Mouse (Mus musculus) limb, embryonic 15.5 days (tissue): ENCODE data around the gene Tspan17. TPM values are rescaled to one million over a fixed set of nuclear protein-coding genes. Genes with fewer than 3 reads are reported as not detected.
A peak's percentile ranks its signal among the peaks of the same experiment; 100 is the strongest.

Experiments
- ATAC-seq: fragments of 200-750 bp; cut with Nextera tagmentation; 2 replicates; pipeline ENCODE4 v1.8.0; 2017; ENCODE audit warnings: low read depth, moderate TSS enrichment; ENCODE audit not compliant: insufficient number of reproducible peaks, low FRiP score, low TSS enrichment
- H3K27ac ChIP-seq: fragments of 300-500 bp; sonication (generic); 2 replicates; pipeline ENCODE4 v1.5.1; 2015; ENCODE audit warnings: moderate library complexity, mild to moderate bottlenecking, inconsistent platforms
- H3K27me3 ChIP-seq: fragments of 300-500 bp; sonication (generic); 2 replicates; pipeline ENCODE4 v1.6.1; 2015; ENCODE audit warnings: inconsistent platforms
- H3K36me3 ChIP-seq: fragments of 300-500 bp; sonication (generic); 2 replicates; pipeline ENCODE4 v1.6.1; 2015; ENCODE audit warnings: inconsistent platforms
- H3K4me1 ChIP-seq: fragments of 300-500 bp; sonication (generic); 2 replicates; pipeline ENCODE4 v1.6.1; 2015; ENCODE audit warnings: inconsistent platforms
- H3K4me2 ChIP-seq: fragments of 300-500 bp; sonication (generic); 2 replicates; pipeline ENCODE4 v1.6.1; 2015; ENCODE audit warnings: mild to moderate bottlenecking, inconsistent platforms
- H3K4me3 ChIP-seq: fragments of 300-500 bp; sonication (generic); 2 replicates; pipeline ENCODE4 v1.5.1; 2015; ENCODE audit warnings: mild to moderate bottlenecking, inconsistent platforms
- H3K9ac ChIP-seq: fragments of 300-500 bp; sonication (generic); 2 replicates; pipeline ENCODE4 v1.6.1; 2015; ENCODE audit warnings: inconsistent platforms
- H3K9me3 ChIP-seq: fragments of 300-500 bp; sonication (generic); 2 replicates; pipeline ENCODE4 v1.6.1; 2016; ENCODE audit warnings: inconsistent platforms
- WGBS: fragments of 180-500 bp; shearing (Covaris S2); methylation state at CpG from one replicate; pipeline ENCODE4 v1.1.7; 2015; 5-methylcytosine and 5-hydroxymethylcytosine counted together
- polyA plus RNA-seq: library from polyadenylated mRNA; unstranded; fragments of >200 nt; fragmentation: Nextera tagmentation; extraction: Ambion mirVana; gene quantifications from 2 replicates; pipeline ENCODE4 v1.2.1, GENCODE M21; 2015

Tspan17 gene
- polyA plus RNA-seq, 1 experiment from 2014 or later, result 7.8 TPM

DNA sequence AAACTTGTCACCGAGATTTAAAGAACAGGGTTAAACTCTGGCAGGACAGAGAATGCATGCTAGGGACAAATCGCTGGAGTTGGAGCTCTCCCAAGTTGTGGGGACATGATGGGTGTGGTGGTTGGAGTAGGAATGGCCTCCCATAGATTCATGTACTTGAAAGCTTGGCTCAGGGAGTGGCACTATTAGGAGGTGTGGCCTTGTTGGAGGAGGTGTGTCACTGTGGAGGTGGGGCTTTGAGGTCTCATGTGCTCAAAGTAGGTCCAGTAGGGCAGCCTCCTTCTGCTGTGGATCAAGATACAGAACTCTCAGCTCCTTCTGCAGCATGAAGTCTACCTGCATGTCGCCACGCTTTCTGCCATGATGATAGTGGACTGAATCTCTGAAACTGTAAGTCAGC lies 31.9 kb downstream of the Tspan17 start:
- 89% methylated on average over 4 of the region's 4 CpGs for WGBS
- H3K27ac ChIP-seq, result no peak overlapping the region
- H3K4me3 ChIP-seq, result no peak overlapping the region

DNA sequence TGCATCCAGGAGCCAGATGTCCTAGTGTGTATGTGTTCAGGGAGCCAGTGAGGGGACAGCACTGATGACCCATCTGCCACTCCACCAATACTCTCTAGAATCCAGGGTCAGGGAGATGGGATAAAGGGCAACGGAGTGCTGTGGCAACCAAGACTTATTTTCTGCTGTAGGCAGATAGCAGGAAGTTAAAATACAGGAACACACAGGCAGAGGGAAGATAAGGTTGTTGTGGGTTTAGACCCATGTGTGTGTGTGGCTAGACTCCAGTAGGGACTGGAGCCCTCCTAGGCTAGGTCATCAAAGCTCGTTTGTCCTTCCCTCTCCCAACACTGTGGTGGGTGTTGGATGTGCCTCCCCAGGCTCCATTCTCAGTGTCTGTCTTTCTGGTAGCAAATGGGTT lies 32.8 kb downstream of the Tspan17 start:
- 0 out of 2 replicates have a peak, but pooled peaks cover 5% of the 10 kb centered on the region for H3K27me3 ChIP-seq
- WGBS, result 78% methylated on average over 2 of the region's 2 CpGs
- peaks cover 13% of the 10 kb centered on the region for H3K4me1 ChIP-seq
- H3K9ac ChIP-seq, result no peak overlapping the region
- H3K4me3 ChIP-seq, result no peak overlapping the region
- no peak overlapping the region for H3K27ac ChIP-seq
- H3K9me3 ChIP-seq, result no peaks in the 10 kb centered on the region
- ATAC-seq, result no peak
- no peaks in the 10 kb centered on the region for H3K36me3 ChIP-seq
- H3K4me2 ChIP-seq, result no peak overlapping the region

More for the DNA sequence above, 31.9 kb downstream of the Tspan17 start:
- H3K27me3 ChIP-seq, result 0 out of 2 replicates have a peak, but pooled peaks cover 5% of the 10 kb centered on the region
- no peak for ATAC-seq
- peaks cover 13% of the 10 kb centered on the region for H3K4me1 ChIP-seq
- H3K4me2 ChIP-seq, result no peak overlapping the region
- H3K36me3 ChIP-seq, result no peaks in the 10 kb centered on the region
- H3K9me3 ChIP-seq, result no peaks in the 10 kb centered on the region
- H3K9ac ChIP-seq, result no peak overlapping the region

DNA sequence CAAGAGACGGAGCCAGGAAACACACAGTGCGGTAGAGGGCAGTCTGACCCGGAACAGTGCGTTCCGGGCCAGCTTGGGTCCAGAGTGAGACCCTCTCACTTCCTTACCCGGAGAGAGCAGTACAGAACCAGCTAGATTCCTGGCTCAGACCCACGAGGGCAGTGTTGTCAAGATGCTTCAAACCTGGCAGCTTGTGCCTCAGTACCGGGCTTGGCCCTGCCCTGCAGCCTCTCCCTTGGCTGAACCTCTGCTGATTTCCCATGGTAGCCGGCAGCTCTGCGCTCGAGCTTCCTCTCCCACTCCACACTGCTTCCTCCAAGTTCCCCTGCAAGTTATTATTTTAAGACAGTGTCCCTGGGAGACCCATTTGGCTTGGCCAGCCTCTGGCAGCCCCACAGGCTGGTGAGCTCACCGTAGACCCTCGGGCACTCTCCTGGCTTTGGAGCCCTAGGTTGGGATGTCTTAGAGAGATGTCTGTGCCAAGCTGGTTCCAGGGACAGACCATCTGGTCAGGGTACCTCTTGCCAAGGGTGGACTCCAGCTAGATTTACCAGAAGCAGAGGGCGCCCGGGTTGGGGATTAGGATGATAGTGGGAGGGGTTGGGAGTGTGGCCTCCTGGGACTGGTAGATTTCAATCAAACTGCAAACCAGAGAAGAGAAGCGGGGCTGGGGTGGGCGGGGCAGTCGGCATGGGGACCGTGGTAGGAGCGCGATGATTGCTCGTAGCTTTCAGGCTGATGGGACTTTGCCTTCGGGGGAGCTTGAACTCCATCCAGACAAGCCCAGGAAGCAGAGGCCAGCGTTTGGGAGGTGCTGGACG lies 35.1 kb downstream of the Tspan17 start:
- Histone ChIP-seq H3K36me3 (no peaks in the 10 kb centered on the region), H3K4me2 (peak overlapping the region; percentile 39), H3K4me1 (peaks cover 13% of the 10 kb centered on the region), H3K27me3 (0 out of 2 replicates have a peak, but pooled peaks cover 5% of the 10 kb centered on the region), H3K9ac (no peak overlapping the region), H3K9me3 (no peaks in the 10 kb centered on the region), H3K4me3 (no peak overlapping the region), H3K27ac (no peak overlapping the region)
- 17% methylated on average over 25 of the region's 25 CpGs for WGBS
- ATAC-seq, result no peak

DNA sequence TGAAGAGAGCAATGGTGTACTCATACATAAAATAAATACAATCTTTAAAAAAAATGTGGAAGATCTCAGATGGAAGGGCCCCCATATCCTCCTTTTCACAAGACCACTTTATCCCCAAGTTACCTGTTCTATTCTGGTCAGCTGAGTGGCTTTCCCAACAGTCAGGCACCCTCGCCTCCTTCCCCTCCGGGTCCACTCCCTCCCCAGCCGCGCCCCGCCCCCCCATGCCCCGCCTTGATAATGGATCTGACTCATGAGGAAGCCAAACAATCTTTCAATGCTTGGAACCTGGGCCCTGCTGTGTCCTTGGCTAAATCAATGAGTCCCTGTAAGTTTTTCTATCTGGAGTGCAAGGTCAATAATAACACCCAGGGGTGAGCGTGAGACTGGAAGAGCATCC lies 38.8 kb downstream of the Tspan17 start:
- Histone ChIP-seq H3K36me3 (no peaks in the 10 kb centered on the region), H3K27ac (no peak overlapping the region), H3K4me2 (no peak overlapping the region), H3K9ac (no peak overlapping the region), H3K27me3 (0 out of 2 replicates have a peak, but pooled peaks cover 8% of the 10 kb centered on the region), H3K4me1 (peaks cover 13% of the 10 kb centered on the region), H3K9me3 (no peaks in the 10 kb centered on the region), H3K4me3 (no peak overlapping the region)
- no peak for ATAC-seq
- WGBS, result 66% methylated on average over 7 of the region's 7 CpGs

DNA sequence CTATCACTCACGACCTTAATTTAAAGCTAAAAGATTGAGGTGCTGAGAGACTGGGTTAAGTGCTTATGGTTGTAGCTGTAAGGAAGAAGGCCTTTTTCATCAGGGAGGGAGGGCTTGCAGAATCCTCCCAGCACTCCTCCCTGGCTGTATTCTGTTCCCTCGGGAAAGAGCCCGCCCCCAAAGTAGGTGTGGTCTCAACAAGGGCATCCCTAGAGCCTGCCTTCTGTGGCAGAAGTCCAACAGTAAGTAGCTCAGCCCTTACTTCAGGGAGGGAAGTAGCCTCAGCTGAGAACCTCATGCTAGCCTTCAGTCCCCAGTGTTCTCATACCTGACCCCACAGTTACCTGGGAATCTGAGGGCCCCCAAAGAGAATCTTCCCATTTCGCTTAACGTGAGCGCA lies 39.3 kb downstream of the Tspan17 start:
- Histone ChIP-seq H3K4me1 (peaks cover 13% of the 10 kb centered on the region), H3K27me3 (0 out of 2 replicates have a peak, but pooled peaks cover 8% of the 10 kb centered on the region), H3K36me3 (no peaks in the 10 kb centered on the region), H3K9me3 (no peaks in the 10 kb centered on the region), H3K9ac (no peak overlapping the region), H3K4me2 (no peak overlapping the region), H3K4me3 (no peak overlapping the region), H3K27ac (no peak overlapping the region)
- ATAC-seq, result no peak
- 63% methylated on average over 6 of the region's 6 CpGs for WGBS

DNA sequence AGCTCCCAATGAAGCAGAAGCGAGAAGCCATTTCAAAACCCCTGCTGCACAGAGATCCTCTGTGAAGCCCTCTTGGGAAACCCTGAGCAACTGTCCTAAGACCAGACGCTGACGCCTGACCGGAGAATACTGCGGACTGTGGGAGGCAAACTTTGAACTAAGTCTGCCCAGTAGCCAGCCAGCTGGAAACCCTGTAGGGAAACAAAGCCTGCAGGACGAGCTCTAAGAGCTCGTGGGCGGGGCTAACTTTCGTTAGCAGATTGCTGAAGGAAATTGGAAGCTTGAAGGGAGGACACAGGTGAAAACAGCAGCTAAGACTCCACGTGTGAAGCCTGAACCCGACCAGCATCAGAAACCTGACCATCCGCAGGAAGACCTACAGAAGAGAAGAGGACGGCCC lies 40.3 kb downstream of the Tspan17 start:
- Histone ChIP-seq H3K4me3 (no peak overlapping the region), H3K36me3 (no peaks in the 10 kb centered on the region), H3K27ac (no peak overlapping the region), H3K4me2 (no peak overlapping the region), H3K9me3 (no peaks in the 10 kb centered on the region), H3K9ac (no peak overlapping the region), H3K27me3 (0 out of 2 replicates have a peak, but pooled peaks cover 3% of the 10 kb centered on the region), H3K4me1 (peaks cover 7% of the 10 kb centered on the region)
- 8% methylated on average over 13 of the region's 13 CpGs for WGBS
- ATAC-seq, result no peak

DNA sequence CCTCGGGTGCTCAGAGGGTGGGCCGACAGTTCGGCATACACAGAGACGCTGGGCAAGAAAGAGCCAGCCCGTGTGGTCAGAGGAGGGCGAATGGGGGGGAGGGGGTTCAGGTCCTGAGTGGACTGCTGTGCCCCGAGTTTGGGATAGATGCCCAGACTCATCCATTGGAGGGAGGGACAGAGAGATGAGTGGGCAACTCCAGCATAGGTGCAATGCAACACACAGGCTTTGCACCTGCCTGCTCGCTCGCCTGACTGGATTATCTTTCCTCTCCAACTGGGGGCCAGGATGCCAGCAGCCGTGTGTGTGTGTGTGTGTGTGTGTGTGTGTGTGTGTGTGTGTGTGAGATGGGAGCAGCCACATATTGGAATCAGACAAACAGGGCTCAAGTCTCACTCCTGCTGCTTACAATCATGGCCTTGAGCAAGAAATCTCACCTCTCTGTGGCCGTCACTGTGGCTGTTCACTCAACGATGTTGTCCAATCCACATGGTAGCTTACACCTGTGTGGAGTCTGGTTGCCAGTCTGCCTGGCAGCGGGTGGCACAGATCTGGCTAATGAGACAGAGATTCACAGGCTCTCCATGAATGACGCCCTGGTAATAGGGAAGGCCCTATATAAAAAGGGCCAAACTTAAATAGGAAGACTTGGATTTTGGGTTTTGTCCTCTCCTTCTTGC lies 47.3 kb downstream of the Tspan17 start:
- no peak overlapping the region for H3K4me3 ChIP-seq
- H3K36me3 ChIP-seq, result no peaks in the 10 kb centered on the region
- peaks cover 11% of the 10 kb centered on the region; the same call in 1 of the 2 replicates for H3K27me3 ChIP-seq
- ATAC-seq, result no peak
- peaks cover 17% of the 10 kb centered on the region for H3K4me1 ChIP-seq
- no peaks in the 10 kb centered on the region for H3K9me3 ChIP-seq
- no peak overlapping the region for H3K9ac ChIP-seq
- no peak overlapping the region for H3K27ac ChIP-seq
- 68% methylated on average over 14 of the region's 14 CpGs for WGBS
- no peak overlapping the region for H3K4me2 ChIP-seq

DNA sequence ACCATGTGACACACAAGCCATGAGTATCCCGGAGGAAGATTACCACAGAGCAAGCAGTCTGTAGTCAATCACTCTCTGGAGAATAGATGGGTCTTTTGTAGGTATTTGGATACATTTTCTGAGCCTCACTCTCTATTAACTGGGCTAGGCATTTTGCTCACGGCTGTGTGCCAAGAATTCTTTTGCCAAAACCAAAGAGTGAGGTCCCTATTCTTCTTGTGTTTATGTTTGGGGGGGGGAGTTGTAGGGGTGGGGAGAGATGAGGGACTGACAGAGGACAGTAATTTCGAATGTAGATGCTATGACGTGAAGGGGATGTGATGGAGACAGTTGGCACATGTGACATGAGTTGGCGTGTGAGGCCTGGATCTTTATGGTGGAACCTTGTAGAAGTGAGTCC lies 47.9 kb downstream of the Tspan17 start:
- Histone ChIP-seq H3K9me3 (no peaks in the 10 kb centered on the region), H3K4me3 (no peak overlapping the region), H3K27ac (no peak overlapping the region), H3K9ac (no peak overlapping the region), H3K4me1 (peaks cover 17% of the 10 kb centered on the region), H3K27me3 (peaks cover 11% of the 10 kb centered on the region; the same call in 1 of the 2 replicates), H3K36me3 (no peaks in the 10 kb centered on the region), H3K4me2 (no peak overlapping the region)
- no peak for ATAC-seq
- 42% methylated on average over 5 of the region's 5 CpGs for WGBS

DNA sequence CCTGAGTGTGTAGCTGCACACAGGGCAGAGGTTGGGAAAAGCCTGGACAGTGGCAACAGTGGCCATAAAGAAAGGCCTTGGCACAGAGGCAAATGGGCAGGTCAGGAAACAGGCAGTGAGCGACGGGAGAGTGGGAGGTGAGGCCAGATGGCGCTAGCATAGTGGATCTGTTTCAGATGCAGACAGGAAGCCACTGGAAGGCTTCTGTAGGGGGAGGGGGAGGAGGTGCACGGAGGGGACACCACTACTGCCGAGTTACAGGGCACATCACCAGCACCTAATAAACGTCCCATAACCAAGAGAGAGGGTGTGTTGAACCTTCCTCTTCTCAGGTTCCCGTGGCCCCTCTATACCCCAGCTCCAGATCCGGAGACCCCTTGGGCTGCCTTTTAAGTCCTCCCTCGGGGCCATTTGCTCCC lies 48.3 kb downstream of the Tspan17 start:
- peaks cover 11% of the 10 kb centered on the region; the same call in 1 of the 2 replicates for H3K27me3 ChIP-seq
- no peak overlapping the region for H3K4me3 ChIP-seq
- H3K9ac ChIP-seq, result no peak overlapping the region
- no peaks in the 10 kb centered on the region for H3K36me3 ChIP-seq
- no peak for ATAC-seq
- H3K4me1 ChIP-seq, result peaks cover 17% of the 10 kb centered on the region
- H3K27ac ChIP-seq, result no peak overlapping the region
- 2% methylated on average over 9 of the region's 9 CpGs for WGBS
- no peaks in the 10 kb centered on the region for H3K9me3 ChIP-seq
- 0 out of 2 replicates have a peak overlapping the region, but pooled peaks have one; percentile 10 for H3K4me2 ChIP-seq

DNA sequence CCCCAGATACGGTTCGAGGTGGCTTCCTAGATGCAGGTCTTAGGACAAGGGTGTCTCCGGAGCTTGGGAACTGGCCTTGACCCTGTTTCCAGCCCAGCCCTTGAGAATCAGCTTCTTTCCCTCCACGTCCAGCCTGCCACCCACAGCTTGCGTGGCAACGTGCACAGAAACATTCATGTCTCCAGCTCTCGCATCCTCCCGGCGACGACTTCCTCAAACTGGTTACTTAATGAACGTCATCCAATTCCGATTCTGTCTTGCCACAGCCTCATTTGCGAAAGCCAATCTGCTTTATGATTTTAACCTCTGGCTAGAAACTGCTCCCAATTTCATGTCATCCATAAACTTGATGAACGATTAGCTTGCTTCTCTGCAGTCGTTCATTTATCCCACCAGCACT lies 49.4 kb downstream of the Tspan17 start:
- Histone ChIP-seq H3K4me2 (no peak overlapping the region), H3K9me3 (no peaks in the 10 kb centered on the region), H3K27me3 (peaks cover 11% of the 10 kb centered on the region; the same call in 1 of the 2 replicates), H3K27ac (no peak overlapping the region), H3K36me3 (no peaks in the 10 kb centered on the region), H3K4me3 (no peak overlapping the region), H3K4me1 (peaks cover 17% of the 10 kb centered on the region), H3K9ac (no peak overlapping the region)
- 23% methylated on average over 15 of the region's 15 CpGs for WGBS
- ATAC-seq, result no peak

DNA sequence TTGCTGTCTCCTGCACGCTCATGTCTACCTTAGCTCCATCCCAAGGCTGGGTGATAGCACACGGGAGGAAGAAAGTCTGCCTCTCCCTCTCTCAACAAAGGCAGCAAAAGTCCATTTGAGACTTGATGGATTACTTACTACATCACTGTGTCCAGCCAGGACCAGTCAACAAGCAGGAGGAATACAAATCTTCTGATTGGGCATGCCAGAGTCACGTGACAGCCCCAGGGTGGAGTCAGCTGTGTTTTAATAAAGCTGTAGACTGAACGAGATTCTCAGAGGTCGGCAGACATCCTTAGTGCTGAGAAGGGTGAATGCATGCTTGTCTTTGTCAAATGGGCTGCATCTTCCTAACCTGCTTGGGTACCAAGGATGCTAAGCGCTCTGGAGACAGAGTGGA lies 50.0 kb downstream of the Tspan17 start:
- no peak overlapping the region for H3K4me2 ChIP-seq
- peaks cover 11% of the 10 kb centered on the region; the same call in 1 of the 2 replicates for H3K27me3 ChIP-seq
- WGBS, result 47% methylated on average over 6 of the region's 6 CpGs
- H3K9ac ChIP-seq, result no peak overlapping the region
- H3K4me3 ChIP-seq, result no peak overlapping the region
- no peak for ATAC-seq
- peaks cover 17% of the 10 kb centered on the region for H3K4me1 ChIP-seq
- no peaks in the 10 kb centered on the region for H3K9me3 ChIP-seq
- H3K36me3 ChIP-seq, result no peaks in the 10 kb centered on the region
- H3K27ac ChIP-seq, result no peak overlapping the region

DNA sequence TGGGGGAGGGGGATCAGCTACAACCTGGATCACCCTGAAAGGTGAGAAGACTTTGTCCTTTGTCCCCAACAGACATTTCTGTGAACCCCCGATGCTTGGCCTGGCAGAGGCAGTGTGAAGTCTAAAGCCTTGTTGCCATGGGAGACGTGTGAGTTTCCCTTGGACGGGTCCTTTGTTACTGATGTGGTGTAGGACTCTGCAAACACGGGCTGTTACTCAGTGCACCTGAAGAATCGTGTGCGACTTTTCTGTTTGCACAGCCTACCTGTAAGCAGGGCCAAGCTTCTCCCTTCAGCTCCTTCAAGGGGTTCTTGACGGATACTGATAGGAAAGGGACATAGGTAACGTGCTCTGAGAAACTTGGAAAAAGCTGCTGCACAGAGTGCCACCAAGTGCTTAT lies 55.4 kb downstream of the Tspan17 start:
- H3K4me1 ChIP-seq, result no peaks in the 10 kb centered on the region

More for the DNA sequence above, 55.4 kb downstream of the Tspan17 start:
- 72% methylated on average over 8 of the region's 8 CpGs for WGBS
- no peaks in the 10 kb centered on the region for H3K36me3 ChIP-seq
- no peak overlapping the region for H3K4me3 ChIP-seq
- H3K27me3 ChIP-seq, result no peaks in the 10 kb centered on the region
- ATAC-seq, result no peak
- no peak overlapping the region for H3K4me2 ChIP-seq
- no peaks in the 10 kb centered on the region for H3K9me3 ChIP-seq
- H3K27ac ChIP-seq, result no peak overlapping the region
- H3K9ac ChIP-seq, result no peak overlapping the region
